Mouse (Mus musculus): ENCODE results near the gene Acaa1b. TPM values are rescaled to one million over a fixed set of nuclear protein-coding genes. Genes with fewer than 3 reads are reported as not detected.

Acaa1b gene
- polyA plus RNA-seq, 1 experiment = 10.2 TPM

- no peak overlapping the region for H3K27ac ChIP-seq (ENCODE audit: control insufficient read depth, insufficient read depth, low read length)
Measured at GRCm38 (mm10) chr9:119110640-119111039, 46.3 kb downstream of the Acaa1b start.

GRCm38 (mm10) chr9:119109685-119110353 lies 47.1 kb downstream of the Acaa1b start:
- WGBS = 82% methylated on average over 12 of the region's 12 CpGs
- Histone ChIP-seq H3K27me3 (ENCODE audit: control insufficient read depth, insufficient read depth, low read length) (no peaks in the 10 kb centered on the region), H3K4me1 (replicated peaks; ENCODE audit: control insufficient read depth, insufficient read depth, low read length) (no peaks in the 10 kb centered on the region), H3K27ac (ENCODE audit: control insufficient read depth, insufficient read depth, low read length) (no peak overlapping the region), H3K36me3 (ENCODE audit: control insufficient read depth, insufficient read depth, low read length) (no peaks in the 10 kb centered on the region), H3K4me3 (ENCODE audit: control insufficient read depth, insufficient read depth, low read length) (no peak overlapping the region)
- TF ChIP-seq CTCF (IDR thresholded peaks at IDR 0.05; ENCODE audit: borderline replicate concordance, control insufficient read depth, extremely low read depth, insufficient read depth, low read length, poor library complexity) = no peak
- no peak for TF ChIP-seq POLR2A (IDR thresholded peaks at IDR 0.05; ENCODE audit: control insufficient read depth, extremely low read depth, insufficient read depth, low read length, poor library complexity)
- DNase-seq = no peak

More at GRCm38 (mm10) chr9:119110640-119111039, 46.3 kb downstream of the Acaa1b start:
- DNase-seq = no peak
- H3K27me3 ChIP-seq (ENCODE audit: control insufficient read depth, insufficient read depth, low read length) = no peaks in the 10 kb centered on the region
- no peaks in the 10 kb centered on the region for H3K4me1 ChIP-seq (replicated peaks; ENCODE audit: control insufficient read depth, insufficient read depth, low read length)
- WGBS = 89% methylated on average over 3 of the region's 3 CpGs
- H3K36me3 ChIP-seq (ENCODE audit: control insufficient read depth, insufficient read depth, low read length) = no peaks in the 10 kb centered on the region
- no peak overlapping the region for H3K4me3 ChIP-seq (ENCODE audit: control insufficient read depth, insufficient read depth, low read length)
- TF ChIP-seq CTCF (IDR thresholded peaks at IDR 0.05; ENCODE audit: borderline replicate concordance, control insufficient read depth, extremely low read depth, insufficient read depth, low read length, poor library complexity) (no peak), POLR2A (IDR thresholded peaks at IDR 0.05; ENCODE audit: control insufficient read depth, extremely low read depth, insufficient read depth, low read length, poor library complexity) (no peak)

GRCm38 (mm10) chr9:119107566-119107965 lies 49.3 kb downstream of the Acaa1b start:
- no peaks in the 10 kb centered on the region for H3K27me3 ChIP-seq (ENCODE audit: control insufficient read depth, insufficient read depth, low read length)
- peaks cover 6% of the 10 kb centered on the region for H3K4me1 ChIP-seq (replicated peaks; ENCODE audit: control insufficient read depth, insufficient read depth, low read length)
- H3K36me3 ChIP-seq (ENCODE audit: control insufficient read depth, insufficient read depth, low read length) = no peaks in the 10 kb centered on the region
- TF ChIP-seq CTCF (IDR thresholded peaks at IDR 0.05; ENCODE audit: borderline replicate concordance, control insufficient read depth, extremely low read depth, insufficient read depth, low read length, poor library complexity) (no peak), POLR2A (IDR thresholded peaks at IDR 0.05; ENCODE audit: control insufficient read depth, extremely low read depth, insufficient read depth, low read length, poor library complexity) (no peak)
- DNase-seq = peak; percentile 14
- WGBS = 92% methylated on average over 4 of the region's 4 CpGs
- no peak overlapping the region for H3K4me3 ChIP-seq (ENCODE audit: control insufficient read depth, insufficient read depth, low read length)
- H3K27ac ChIP-seq (ENCODE audit: control insufficient read depth, insufficient read depth, low read length) = no peak overlapping the region

- H3K4me3 ChIP-seq (ENCODE audit: control insufficient read depth, insufficient read depth, low read length) = peak overlapping the region; percentile 68
- no peak overlapping the region for H3K27ac ChIP-seq (ENCODE audit: control insufficient read depth, insufficient read depth, low read length)
- H3K4me1 ChIP-seq (replicated peaks; ENCODE audit: control insufficient read depth, insufficient read depth, low read length) = peaks cover 19% of the 10 kb centered on the region
- 2% methylated on average over 19 of the region's 19 CpGs for WGBS
- no peaks in the 10 kb centered on the region for H3K36me3 ChIP-seq (ENCODE audit: control insufficient read depth, insufficient read depth, low read length)
- H3K27me3 ChIP-seq (ENCODE audit: control insufficient read depth, insufficient read depth, low read length) = no peaks in the 10 kb centered on the region
- DNase-seq = no peak
- no peak for TF ChIP-seq POLR2A (IDR thresholded peaks at IDR 0.05; ENCODE audit: control insufficient read depth, extremely low read depth, insufficient read depth, low read length, poor library complexity)
- no peak for TF ChIP-seq CTCF (IDR thresholded peaks at IDR 0.05; ENCODE audit: borderline replicate concordance, control insufficient read depth, extremely low read depth, insufficient read depth, low read length, poor library complexity)
Measured at GRCm38 (mm10) chr9:119102783-119103113, 54.1 kb downstream of the Acaa1b start.

- H3K36me3 ChIP-seq (ENCODE audit: control insufficient read depth, insufficient read depth, low read length) = no peaks in the 10 kb centered on the region
Measured at GRCm38 (mm10) chr9:119101992-119102782, 54.7 kb downstream of the Acaa1b start, which contains the start of gene Dlec1. TSS of gene Dlec1 (plus strand) at chr9:119102478.

GRCm38 (mm10) chr9:119100177-119100898 lies 56.6 kb downstream of the Acaa1b start:
- TF ChIP-seq CTCF (IDR thresholded peaks at IDR 0.05; ENCODE audit: borderline replicate concordance, control insufficient read depth, extremely low read depth, insufficient read depth, low read length, poor library complexity) (no peak), POLR2A (IDR thresholded peaks at IDR 0.05; ENCODE audit: control insufficient read depth, extremely low read depth, insufficient read depth, low read length, poor library complexity) (no peak)
- H3K27ac ChIP-seq (ENCODE audit: control insufficient read depth, insufficient read depth, low read length) = no peak overlapping the region
- H3K36me3 ChIP-seq (ENCODE audit: control insufficient read depth, insufficient read depth, low read length) = no peaks in the 10 kb centered on the region
- no peak overlapping the region for H3K4me3 ChIP-seq (ENCODE audit: control insufficient read depth, insufficient read depth, low read length)
- peaks cover 19% of the 10 kb centered on the region for H3K4me1 ChIP-seq (replicated peaks; ENCODE audit: control insufficient read depth, insufficient read depth, low read length)
- no peaks in the 10 kb centered on the region for H3K27me3 ChIP-seq (ENCODE audit: control insufficient read depth, insufficient read depth, low read length)
- 29% methylated on average over 15 of the region's 15 CpGs for WGBS
- DNase-seq = peak; percentile 16

More at GRCm38 (mm10) chr9:119101992-119102782, 54.7 kb downstream of the Acaa1b start, which contains the start of gene Dlec1:
- H3K4me1 ChIP-seq (replicated peaks; ENCODE audit: control insufficient read depth, insufficient read depth, low read length) = peaks cover 19% of the 10 kb centered on the region
- peak; percentile 61 for DNase-seq
- H3K27me3 ChIP-seq (ENCODE audit: control insufficient read depth, insufficient read depth, low read length) = no peaks in the 10 kb centered on the region
- no peak within 1 kb of the TSS; the same call in 1 of the 2 replicates for H3K27ac ChIP-seq (ENCODE audit: control insufficient read depth, insufficient read depth, low read length)
- WGBS = 4% methylated on average over 44 of the region's 44 CpGs
- peak within 1 kb of the TSS; percentile 68 for H3K4me3 ChIP-seq (ENCODE audit: control insufficient read depth, insufficient read depth, low read length)
- TF ChIP-seq CTCF (IDR thresholded peaks at IDR 0.05; ENCODE audit: borderline replicate concordance, control insufficient read depth, extremely low read depth, insufficient read depth, low read length, poor library complexity) = peak; percentile 7; the same call in 1 of the 2 replicates
- TF ChIP-seq POLR2A (IDR thresholded peaks at IDR 0.05; ENCODE audit: control insufficient read depth, extremely low read depth, insufficient read depth, low read length, poor library complexity) = no peak

Other genes starting within 250 kb of the Acaa1b start
- gene Ctdspl, start 230.6 kb downstream of the Acaa1b start, polyA plus RNA-seq (2012; rRNA removed) = 9.3 and 10.6 TPM in 2 replicates
- 6.7 and 7.9 TPM in 2 replicates for gene Vill, start 104.3 kb downstream of the Acaa1b start, polyA plus RNA-seq (2012; rRNA removed)
- gene Plcd1, start 63.6 kb downstream of the Acaa1b start, polyA plus RNA-seq (2012; rRNA removed) = 17.7 and 22.7 TPM in 2 replicates
- gene Dlec1, start 54.6 kb downstream of the Acaa1b start, polyA plus RNA-seq (2012; rRNA removed) = 0.73 and 1.2 TPM in 2 replicates
- not detected in 2 replicates for gene Gm47289, start 2.1 kb upstream of the Acaa1b start, polyA plus RNA-seq (2012; rRNA removed)
- gene Slc22a13, start 52.0 kb upstream of the Acaa1b start, polyA plus RNA-seq (2012; rRNA removed) = 0.14 and 0.23 TPM in 2 replicates
- 24.5 and 25.3 TPM in 2 replicates for gene Oxsr1, start 165.3 kb upstream of the Acaa1b start, polyA plus RNA-seq (2012; rRNA removed)
- gene Acaa1a, start 182.6 kb upstream of the Acaa1b start, polyA plus RNA-seq (2012; rRNA removed) = 193 and 212 TPM in 2 replicates
- 29.1 and 30.8 TPM in 2 replicates for gene Myd88, start 184.3 kb upstream of the Acaa1b start, polyA plus RNA-seq (2012; rRNA removed)
- gene Xylb, start 200.3 kb upstream of the Acaa1b start, polyA plus RNA-seq (2012; rRNA removed) = 3.3 and 5.3 TPM in 2 replicates
- gene Slc22a14, start 208.5 kb upstream of the Acaa1b start, polyA plus RNA-seq (2012; rRNA removed) = 0.16 and 0.17 TPM in 2 replicates
- 7.7 and 8.3 TPM in 2 replicates for gene Acvr2b, start 245.0 kb upstream of the Acaa1b start, polyA plus RNA-seq (2012; rRNA removed)